Mouse (Mus musculus): ENCODE results near the gene Kcnmb1.

Gene Kcnmb1

DNA sequence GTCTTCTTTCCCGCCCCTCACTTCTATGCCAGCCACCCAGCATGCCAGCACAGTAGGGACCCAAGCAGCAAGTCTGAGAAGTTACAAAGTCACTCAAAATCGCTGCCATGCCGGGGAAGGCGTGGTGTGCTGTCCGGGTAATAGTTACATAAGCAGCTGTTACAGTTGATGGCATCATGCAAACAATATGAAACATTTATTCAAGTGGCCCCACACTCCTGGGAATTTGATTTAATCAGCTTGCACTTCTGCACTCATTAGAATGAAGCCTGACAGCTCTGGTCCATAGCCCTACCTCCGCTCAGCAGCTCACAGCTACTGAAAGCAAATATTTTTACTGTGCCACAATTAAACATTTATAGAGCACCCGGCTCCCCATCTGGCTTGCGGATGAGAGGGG, 37.0 kb upstream of the Kcnmb1 start:
- peaks cover 15% of the 10 kb centered on the region; the same call in 1 of the 2 replicates for H3K4me1 ChIP-seq (replicated peaks; ENCODE audit: low read depth, low read length)
- TF ChIP-seq CTCF (conservative IDR thresholded peaks at IDR 0.05; ENCODE audit: low read length) (no peak), POU5F1 (IDR thresholded peaks at IDR 0.05; ENCODE audit: borderline replicate concordance, low read length) (no peak), NANOG (IDR thresholded peaks at IDR 0.05; ENCODE audit: borderline replicate concordance, low read length) (no peak)
- H3K36me3 ChIP-seq (ENCODE audit: insufficient read depth, low read length) = no peaks in the 10 kb centered on the region
- H3K9me3 ChIP-seq (ENCODE audit: low read length) = no peaks in the 10 kb centered on the region
- no peak overlapping the region for H3K4me3 ChIP-seq (replicated peaks; ENCODE audit: low read length)
- peaks cover 23% of the 10 kb centered on the region; the same call in 1 of the 2 replicates for H3K27me3 ChIP-seq (ENCODE audit: insufficient read depth, low read length)

DNA sequence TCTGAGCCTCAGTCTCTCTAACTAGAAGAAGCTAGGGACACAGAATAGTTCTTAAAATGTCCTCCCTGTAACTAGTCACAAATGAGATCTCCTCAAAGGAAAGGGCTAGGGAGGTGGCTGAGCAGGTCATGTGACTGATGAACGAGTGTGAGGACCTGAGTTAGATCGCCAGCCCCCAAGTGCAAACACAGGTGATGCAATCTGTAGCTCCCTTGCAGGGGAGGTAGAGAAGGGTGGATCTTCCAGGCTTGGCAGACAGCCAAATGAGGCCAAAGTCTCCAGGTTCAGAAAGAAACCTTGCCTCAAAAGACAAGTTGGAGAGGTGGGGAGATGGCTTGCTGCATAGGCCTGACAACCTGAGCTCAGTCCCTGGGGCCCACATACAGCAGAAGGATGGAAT, 36.3 kb upstream of the Kcnmb1 start:
- TF ChIP-seq NANOG (IDR thresholded peaks at IDR 0.05; ENCODE audit: borderline replicate concordance, low read length) = no peak
- no peak for TF ChIP-seq CTCF (conservative IDR thresholded peaks at IDR 0.05; ENCODE audit: low read length)
- TF ChIP-seq POU5F1 (IDR thresholded peaks at IDR 0.05; ENCODE audit: borderline replicate concordance, low read length) = no peak
- Histone ChIP-seq H3K4me3 (replicated peaks; ENCODE audit: low read length) (no peak overlapping the region), H3K27me3 (ENCODE audit: insufficient read depth, low read length) (peaks cover 23% of the 10 kb centered on the region; the same call in 1 of the 2 replicates), H3K9me3 (ENCODE audit: low read length) (no peaks in the 10 kb centered on the region), H3K36me3 (ENCODE audit: insufficient read depth, low read length) (no peaks in the 10 kb centered on the region), H3K4me1 (replicated peaks; ENCODE audit: low read depth, low read length) (peaks cover 13% of the 10 kb centered on the region)

DNA sequence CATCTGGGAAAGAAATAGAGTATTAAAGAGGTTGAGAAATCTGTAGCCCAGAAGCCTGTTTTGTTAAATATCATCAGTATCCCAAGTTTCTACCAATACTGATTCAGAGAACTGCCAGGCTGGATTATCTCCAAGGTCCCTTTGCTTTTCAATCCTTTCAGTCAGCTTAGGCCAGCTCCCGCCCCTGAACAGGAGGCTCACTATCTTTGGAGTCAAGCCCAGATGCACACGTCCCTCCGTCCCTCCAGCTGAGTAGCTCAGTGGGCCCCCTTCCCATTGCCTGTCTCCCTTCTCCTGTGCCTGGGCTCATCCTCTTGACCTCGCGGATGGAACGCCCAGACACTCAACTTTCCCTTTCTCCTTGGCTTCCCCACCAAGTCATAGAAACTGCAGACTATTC, 35.5 kb upstream of the Kcnmb1 start:
- no peaks in the 10 kb centered on the region for H3K36me3 ChIP-seq (ENCODE audit: insufficient read depth, low read length)
- H3K9me3 ChIP-seq (ENCODE audit: low read length) = no peaks in the 10 kb centered on the region
- no peak overlapping the region for H3K4me3 ChIP-seq (replicated peaks; ENCODE audit: low read length)
- peaks cover 23% of the 10 kb centered on the region; the same call in 1 of the 2 replicates for H3K27me3 ChIP-seq (ENCODE audit: insufficient read depth, low read length)
- peaks cover 10% of the 10 kb centered on the region for H3K4me1 ChIP-seq (replicated peaks; ENCODE audit: low read depth, low read length)
- TF ChIP-seq CTCF (conservative IDR thresholded peaks at IDR 0.05; ENCODE audit: low read length) = no peak
- TF ChIP-seq NANOG (IDR thresholded peaks at IDR 0.05; ENCODE audit: borderline replicate concordance, low read length) = no peak
- no peak for TF ChIP-seq POU5F1 (IDR thresholded peaks at IDR 0.05; ENCODE audit: borderline replicate concordance, low read length)

DNA sequence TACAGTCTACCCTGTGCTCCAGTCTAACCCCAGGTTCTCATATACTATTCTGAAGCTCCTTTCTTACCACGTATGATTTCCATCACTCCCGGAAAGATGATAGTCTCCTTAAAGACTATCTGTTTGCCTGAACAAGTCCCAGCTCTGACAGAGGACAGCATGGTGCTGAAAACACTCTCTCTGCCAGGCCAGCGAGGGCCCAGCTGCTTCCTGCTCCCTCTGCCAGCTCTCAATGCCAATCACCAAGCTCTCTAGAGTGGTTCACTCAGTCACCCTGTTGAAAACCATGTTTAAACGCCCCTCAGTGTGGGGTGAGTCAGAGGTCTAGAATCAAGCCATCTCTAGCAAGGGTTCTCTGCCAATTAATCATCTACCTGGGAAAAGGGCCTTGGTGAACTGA, 35.0 kb upstream of the Kcnmb1 start:
- H3K36me3 ChIP-seq (ENCODE audit: insufficient read depth, low read length) = no peaks in the 10 kb centered on the region
- no peak overlapping the region for H3K4me3 ChIP-seq (replicated peaks; ENCODE audit: low read length)
- H3K4me1 ChIP-seq (replicated peaks; ENCODE audit: low read depth, low read length) = peaks cover 15% of the 10 kb centered on the region
- H3K27me3 ChIP-seq (ENCODE audit: insufficient read depth, low read length) = peaks cover 23% of the 10 kb centered on the region; the same call in 1 of the 2 replicates
- TF ChIP-seq NANOG (IDR thresholded peaks at IDR 0.05; ENCODE audit: borderline replicate concordance, low read length) = no peak
- no peak for TF ChIP-seq POU5F1 (IDR thresholded peaks at IDR 0.05; ENCODE audit: borderline replicate concordance, low read length)
- no peaks in the 10 kb centered on the region for H3K9me3 ChIP-seq (ENCODE audit: low read length)

DNA sequence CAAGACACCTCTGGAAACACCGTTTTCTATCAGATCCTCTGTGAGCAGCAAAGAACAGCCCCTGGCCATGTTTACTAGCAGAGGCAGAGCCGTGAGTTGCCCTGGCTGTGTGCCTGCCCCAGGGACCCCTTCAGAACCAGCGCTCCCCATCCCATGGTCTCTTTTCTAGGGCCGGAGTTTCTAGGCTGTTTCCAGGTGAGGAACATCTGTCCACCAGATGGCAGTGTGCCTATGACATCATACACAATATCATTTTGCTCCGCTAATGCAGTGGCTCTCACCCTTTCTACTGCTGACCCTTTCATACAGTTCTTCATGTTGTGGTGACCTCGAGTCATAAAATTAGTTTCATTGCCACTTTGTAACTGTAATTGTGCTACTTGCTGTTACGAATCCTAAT, 34.2 kb upstream of the Kcnmb1 start:
- Histone ChIP-seq H3K4me3 (replicated peaks; ENCODE audit: low read length) (no peak overlapping the region), H3K4me1 (replicated peaks; ENCODE audit: low read depth, low read length) (peaks cover 20% of the 10 kb centered on the region), H3K27me3 (ENCODE audit: insufficient read depth, low read length) (peaks cover 23% of the 10 kb centered on the region; the same call in 1 of the 2 replicates), H3K9me3 (ENCODE audit: low read length) (no peaks in the 10 kb centered on the region), H3K36me3 (ENCODE audit: insufficient read depth, low read length) (no peaks in the 10 kb centered on the region)
- TF ChIP-seq CTCF (conservative IDR thresholded peaks at IDR 0.05; ENCODE audit: low read length) = peak; percentile 47
- no peak for TF ChIP-seq POU5F1 (IDR thresholded peaks at IDR 0.05; ENCODE audit: borderline replicate concordance, low read length)
- no peak for TF ChIP-seq NANOG (IDR thresholded peaks at IDR 0.05; ENCODE audit: borderline replicate concordance, low read length)

DNA sequence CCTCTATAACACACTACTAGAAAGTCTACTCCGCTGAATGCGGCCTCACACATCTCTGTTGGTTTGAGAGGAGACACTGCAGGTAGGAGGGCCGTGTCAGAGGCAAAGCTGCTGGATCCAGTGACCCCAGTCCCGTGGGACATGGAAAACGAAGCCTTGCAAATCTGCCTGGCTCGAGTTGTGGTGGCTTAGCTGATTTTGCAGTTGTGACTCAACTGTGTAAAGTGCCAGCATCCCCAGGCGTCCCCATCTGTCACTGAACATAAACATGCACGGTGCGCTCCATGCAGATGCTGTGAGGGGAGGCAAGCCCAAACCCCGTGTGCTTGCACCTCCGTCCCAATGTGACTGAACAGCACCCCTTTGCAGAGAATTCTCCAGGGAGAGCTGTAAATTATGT, 33.4 kb upstream of the Kcnmb1 start:
- H3K27me3 ChIP-seq (ENCODE audit: insufficient read depth, low read length) = peaks cover 19% of the 10 kb centered on the region; the same call in 1 of the 2 replicates

DNA sequence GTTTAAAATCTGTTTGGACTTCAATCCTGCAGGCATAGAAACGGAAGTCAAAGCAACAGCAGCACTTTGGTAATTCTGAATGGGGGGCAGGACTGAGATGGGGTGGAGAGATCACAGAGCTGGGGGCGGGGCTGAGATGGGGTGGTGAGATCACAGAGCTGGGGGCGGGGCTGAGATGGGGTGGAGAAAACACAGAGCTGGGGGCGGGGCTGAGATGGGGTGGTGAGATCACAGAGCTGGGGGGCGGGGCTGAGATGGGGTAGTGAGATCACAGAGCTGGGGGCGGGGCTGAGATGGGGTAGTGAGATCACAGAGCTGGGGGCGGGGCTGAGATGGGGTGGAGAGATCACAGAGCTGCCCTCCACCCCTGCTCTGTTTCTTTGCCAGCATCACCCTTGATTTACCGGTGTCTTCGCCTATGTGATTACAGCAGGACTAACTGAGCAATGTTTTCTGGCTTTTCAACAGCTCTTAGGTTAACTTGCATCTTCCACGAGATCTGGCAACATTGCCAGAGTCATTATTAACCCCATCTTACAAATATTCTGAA, 30.9 kb upstream of the Kcnmb1 start:
- Histone ChIP-seq H3K4me1 (replicated peaks; ENCODE audit: low read depth, low read length) (peaks cover 22% of the 10 kb centered on the region), H3K27me3 (ENCODE audit: insufficient read depth, low read length) (peaks cover 8% of the 10 kb centered on the region; the same call in 1 of the 2 replicates), H3K4me3 (replicated peaks; ENCODE audit: low read length) (no peak overlapping the region), H3K36me3 (ENCODE audit: insufficient read depth, low read length) (no peaks in the 10 kb centered on the region), H3K9me3 (ENCODE audit: low read length) (no peaks in the 10 kb centered on the region)
- TF ChIP-seq POU5F1 (IDR thresholded peaks at IDR 0.05; ENCODE audit: borderline replicate concordance, low read length) (no peak), CTCF (conservative IDR thresholded peaks at IDR 0.05; ENCODE audit: low read length) (no peak), NANOG (IDR thresholded peaks at IDR 0.05; ENCODE audit: borderline replicate concordance, low read length) (no peak)

More for the DNA sequence above, 33.4 kb upstream of the Kcnmb1 start:
- H3K4me1 ChIP-seq (replicated peaks; ENCODE audit: low read depth, low read length) = peaks cover 25% of the 10 kb centered on the region
- H3K36me3 ChIP-seq (ENCODE audit: insufficient read depth, low read length) = no peaks in the 10 kb centered on the region
- H3K9me3 ChIP-seq (ENCODE audit: low read length) = no peaks in the 10 kb centered on the region
- H3K4me3 ChIP-seq (replicated peaks; ENCODE audit: low read length) = no peak overlapping the region
- TF ChIP-seq POU5F1 (IDR thresholded peaks at IDR 0.05; ENCODE audit: borderline replicate concordance, low read length) (no peak), NANOG (IDR thresholded peaks at IDR 0.05; ENCODE audit: borderline replicate concordance, low read length) (no peak), CTCF (conservative IDR thresholded peaks at IDR 0.05; ENCODE audit: low read length) (no peak)

DNA sequence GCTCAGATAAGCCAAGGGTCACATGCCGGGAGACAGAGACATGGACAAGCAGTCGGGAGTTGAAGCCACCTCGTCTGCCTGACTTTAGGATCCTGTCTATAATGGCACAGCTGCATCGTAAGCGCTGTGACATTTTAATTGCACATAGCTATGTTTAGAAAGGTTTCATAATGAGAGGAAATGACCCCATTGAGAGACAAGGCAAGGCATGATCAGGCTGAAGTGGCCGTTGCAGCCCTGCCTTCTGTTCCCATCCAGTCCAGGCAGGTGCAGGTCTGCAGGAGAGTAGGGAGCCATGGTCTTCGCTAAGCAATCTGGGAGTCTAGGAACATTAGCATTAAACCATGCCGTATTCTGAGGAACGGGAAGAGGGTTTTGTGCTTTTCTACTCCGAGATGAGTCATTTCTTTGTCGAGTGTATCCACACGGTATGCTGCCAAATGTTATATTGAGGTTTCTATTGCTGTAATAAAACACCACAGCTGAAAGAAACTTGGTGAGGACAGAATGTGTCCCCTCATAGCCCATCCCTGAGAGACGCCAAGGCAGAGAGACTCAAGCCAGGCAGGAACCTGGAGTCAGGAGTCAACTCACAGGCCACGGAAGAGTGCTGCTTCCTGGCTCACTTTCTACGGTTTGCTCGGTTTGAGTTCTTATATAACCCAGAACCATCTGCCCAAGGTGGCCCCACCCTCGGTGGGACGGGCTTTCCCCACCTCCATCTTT, 30.3 kb upstream of the Kcnmb1 start:
- no peak for TF ChIP-seq NANOG (IDR thresholded peaks at IDR 0.05; ENCODE audit: borderline replicate concordance, low read length)
- TF ChIP-seq CTCF (conservative IDR thresholded peaks at IDR 0.05; ENCODE audit: low read length) = no peak
- no peak for TF ChIP-seq POU5F1 (IDR thresholded peaks at IDR 0.05; ENCODE audit: borderline replicate concordance, low read length)
- H3K9me3 ChIP-seq (ENCODE audit: low read length) = no peaks in the 10 kb centered on the region
- no peaks in the 10 kb centered on the region for H3K36me3 ChIP-seq (ENCODE audit: insufficient read depth, low read length)
- H3K4me3 ChIP-seq (replicated peaks; ENCODE audit: low read length) = no peak overlapping the region
- H3K4me1 ChIP-seq (replicated peaks; ENCODE audit: low read depth, low read length) = peaks cover 22% of the 10 kb centered on the region
- H3K27me3 ChIP-seq (ENCODE audit: insufficient read depth, low read length) = peaks cover 8% of the 10 kb centered on the region; the same call in 1 of the 2 replicates

Measured in E14TG2a.4 (cell line).